Mouse (Mus musculus) heart, embryonic 14.5 days (tissue): ENCODE results near the gene Mzf1. TPM values are rescaled to one million over a fixed set of nuclear protein-coding genes. Genes with fewer than 3 reads are reported as not detected.

Experiments
- ATAC-seq: fragments of 200-750 bp; cut with Nextera tagmentation; 2 replicates; pipeline ENCODE4 v1.8.0; 2017; ENCODE audit warnings: low read depth, moderate TSS enrichment; ENCODE audit not compliant: insufficient number of reproducible peaks, insufficient read depth, low FRiP score
- H3K27ac ChIP-seq, 2 experiments: fragments of 200-500 bp in 1 of 2; fragments of 300-500 bp in 1 of 2; sonication (generic) in 1 of 2; replicated peaks in 1 of 2; 2 replicates each; pipeline ENCODE4 v1.5.1; 2012 to 2014; ENCODE audit warnings: low read depth in 2 of 2, low read length in 2 of 2, control low read depth in 1 of 2, mild to moderate bottlenecking in 1 of 2, mixed read lengths in 1 of 2; ENCODE audit not compliant: control insufficient read depth in 1 of 2, insufficient read depth in 1 of 2
- H3K27me3 ChIP-seq: fragments of 300-500 bp; sonication (generic); 2 replicates; pipeline ENCODE4 v1.6.1; 2014; ENCODE audit warnings: mild to moderate bottlenecking, low read length, control low read depth; ENCODE audit not compliant: control insufficient read depth, insufficient read depth
- H3K36me3 ChIP-seq: fragments of 300-500 bp; sonication (generic); 2 replicates; pipeline ENCODE4 v1.6.1; 2014; ENCODE audit warnings: mild to moderate bottlenecking, control low read depth, low read length, mixed read lengths; ENCODE audit not compliant: control insufficient read depth, insufficient read depth
- H3K4me1 ChIP-seq, 2 experiments: fragments of 200-500 bp in 1 of 2; fragments of 300-500 bp in 1 of 2; sonication (generic) in 1 of 2; 2 replicates each; pipeline ENCODE4 v1.6.1; 2012 to 2014; ENCODE audit warnings: low read length in 2 of 2, control low read depth in 1 of 2, mixed read lengths in 1 of 2; ENCODE audit not compliant: control insufficient read depth in 2 of 2, insufficient read depth in 2 of 2
- H3K4me2 ChIP-seq: fragments of 300-500 bp; sonication (generic); 2 replicates; pipeline ENCODE4 v1.6.1; 2014; ENCODE audit warnings: mild to moderate bottlenecking, low read length
- H3K4me3 ChIP-seq, 2 experiments: fragments of 200-500 bp in 1 of 2; fragments of 300-500 bp in 1 of 2; sonication (generic) in 1 of 2; 2 replicates each; pipeline ENCODE4 v1.5.1; 2012 to 2014; ENCODE audit warnings: low read length in 2 of 2, mild to moderate bottlenecking in 2 of 2, control low read depth in 1 of 2, low read depth in 1 of 2, moderate library complexity in 1 of 2; ENCODE audit not compliant: control insufficient read depth in 1 of 2, insufficient read depth in 1 of 2
- H3K9ac ChIP-seq: fragments of 300-500 bp; sonication (generic); 2 replicates; pipeline ENCODE4 v1.6.1; 2014; ENCODE audit warnings: mild to moderate bottlenecking, low read length
- H3K9me3 ChIP-seq: fragments of 300-500 bp; sonication (generic); 2 replicates; pipeline ENCODE4 v1.6.1; 2016; ENCODE audit warnings: low read length, control low read depth; ENCODE audit not compliant: control insufficient read depth
- WGBS: fragments of 180-500 bp; shearing (Covaris S2); extraction: QIAGEN DNeasy Blood & Tissue Kit; methylation state at CpG from one replicate; pipeline ENCODE4 v1.1.7; 2014; 5-methylcytosine and 5-hydroxymethylcytosine counted together
- polyA plus RNA-seq: library from polyadenylated mRNA; unstranded; fragments of >200 nt; fragmentation: Nextera tagmentation; extraction: Ambion mirVana; gene quantifications from 2 replicates; pipeline ENCODE4 v1.2.1, GENCODE M21; 2014

The Mzf1 gene
- polyA plus RNA-seq, 1 experiment from 2014 or later: 1.4 TPM

- Histone ChIP-seq H3K4me3 (peak within 1 kb of the TSS; percentile 56 to 69), H3K27ac (peak within 1 kb of the TSS; percentile 78 to 91), H3K27me3 (no peaks in the 10 kb centered on the region), H3K9me3 (no peaks in the 10 kb centered on the region), H3K4me1 (peaks cover 11 to 33% of the 10 kb centered on the region in 2 experiments), H3K4me2 (peak within 1 kb of the TSS; percentile 95), H3K9ac (peak within 1 kb of the TSS; percentile 92), H3K36me3 (peaks cover 60% of the 10 kb centered on the region)
- 1% methylated on average over 42 of the region's 45 CpGs for WGBS
- ATAC-seq: peak; percentile 74
Observed at GRCm38 (mm10) chr7:13034148-13034977, 20.2 kb downstream of the Mzf1 start, which contains the start of gene Chmp2a. TSS of gene Chmp2a (minus strand) at chr7:13034807.

GRCm38 (mm10) chr7:13033451-13034147 lies 21.0 kb downstream of the Mzf1 start:
- H3K36me3 ChIP-seq: peaks cover 68% of the 10 kb centered on the region
- peak overlapping the region; percentile 56 to 69 for H3K4me3 ChIP-seq
- WGBS: 41% methylated on average over 13 of the region's 13 CpGs
- H3K4me1 ChIP-seq: peaks cover 6 to 25% of the 10 kb centered on the region in 2 experiments
- H3K4me2 ChIP-seq: peak overlapping the region; percentile 95
- peak overlapping the region; percentile 78 to 91; a peak in 3 of 4 replicates for H3K27ac ChIP-seq
- peak overlapping the region; percentile 92 for H3K9ac ChIP-seq
- no peaks in the 10 kb centered on the region for H3K27me3 ChIP-seq
- no peaks in the 10 kb centered on the region for H3K9me3 ChIP-seq
- no peak for ATAC-seq

GRCm38 (mm10) chr7:13032541-13032940 lies 22.0 kb downstream of the Mzf1 start:
- Histone ChIP-seq H3K27me3 (no peaks in the 10 kb centered on the region), H3K9me3 (no peaks in the 10 kb centered on the region), H3K4me1 (peaks cover 5 to 25% of the 10 kb centered on the region in 2 experiments), H3K36me3 (peaks cover 78% of the 10 kb centered on the region), H3K27ac (no peak overlapping the region), H3K4me2 (no peak overlapping the region), H3K9ac (no peak overlapping the region), H3K4me3 (no peak overlapping the region)
- ATAC-seq: no peak
- 87% methylated on average over 7 of the region's 7 CpGs for WGBS

- H3K9me3 ChIP-seq: no peaks in the 10 kb centered on the region
- no peak overlapping the region for H3K4me2 ChIP-seq
- ATAC-seq: no peak
- H3K27me3 ChIP-seq: no peaks in the 10 kb centered on the region
- no peak overlapping the region for H3K4me3 ChIP-seq
- peaks cover 84% of the 10 kb centered on the region for H3K36me3 ChIP-seq
- H3K4me1 ChIP-seq: peaks cover 5 to 24% of the 10 kb centered on the region in 2 experiments
- no peak overlapping the region for H3K27ac ChIP-seq
- H3K9ac ChIP-seq: no peak overlapping the region
- WGBS: 76% methylated on average over 2 of the region's 2 CpGs
Observed at GRCm38 (mm10) chr7:13031983-13032382, 22.6 kb downstream of the Mzf1 start.

GRCm38 (mm10) chr7:13031069-13031468 lies 23.5 kb downstream of the Mzf1 start:
- no peak overlapping the region for H3K27ac ChIP-seq
- no peaks in the 10 kb centered on the region for H3K27me3 ChIP-seq
- H3K9me3 ChIP-seq: no peaks in the 10 kb centered on the region
- ATAC-seq: no peak
- no peak overlapping the region for H3K4me2 ChIP-seq
- H3K4me1 ChIP-seq: peaks cover 6 to 22% of the 10 kb centered on the region in 2 experiments
- H3K36me3 ChIP-seq: peaks cover 89% of the 10 kb centered on the region
- no peak overlapping the region for H3K4me3 ChIP-seq
- WGBS: 78% methylated on average over 5 of the region's 5 CpGs
- no peak overlapping the region for H3K9ac ChIP-seq

- no peak overlapping the region for H3K27ac ChIP-seq
- no peaks in the 10 kb centered on the region for H3K9me3 ChIP-seq
- H3K36me3 ChIP-seq: peaks cover 85% of the 10 kb centered on the region
- no peak overlapping the region for H3K4me2 ChIP-seq
- H3K4me1 ChIP-seq: peaks cover 9 to 24% of the 10 kb centered on the region in 2 experiments
- WGBS: 93% methylated on average over 4 of the region's 4 CpGs
- no peak for ATAC-seq
- no peaks in the 10 kb centered on the region for H3K27me3 ChIP-seq
- H3K4me3 ChIP-seq: no peak overlapping the region
- no peak overlapping the region for H3K9ac ChIP-seq
Observed at GRCm38 (mm10) chr7:13028986-13029385, 25.6 kb downstream of the Mzf1 start.

GRCm38 (mm10) chr7:13025511-13026112 lies 29.0 kb downstream of the Mzf1 start:
- Histone ChIP-seq H3K27ac (peak overlapping the region in 1 of 2 experiments; percentile 98; a peak in 2 of 4 replicates), H3K36me3 (peaks cover 54% of the 10 kb centered on the region)

More at GRCm38 (mm10) chr7:13025511-13026112, 29.0 kb downstream of the Mzf1 start:
- peaks cover 11 to 15% of the 10 kb centered on the region in 2 experiments for H3K4me1 ChIP-seq
- no peak for ATAC-seq
- 34% methylated on average over 4 of the region's 4 CpGs for WGBS
- H3K4me2 ChIP-seq: peak overlapping the region; percentile 92
- H3K4me3 ChIP-seq: peak overlapping the region; percentile 86 to 95
- no peaks in the 10 kb centered on the region for H3K27me3 ChIP-seq
- H3K9ac ChIP-seq: peak overlapping the region; percentile 95
- no peaks in the 10 kb centered on the region for H3K9me3 ChIP-seq
